In the genomic region with DNA sequence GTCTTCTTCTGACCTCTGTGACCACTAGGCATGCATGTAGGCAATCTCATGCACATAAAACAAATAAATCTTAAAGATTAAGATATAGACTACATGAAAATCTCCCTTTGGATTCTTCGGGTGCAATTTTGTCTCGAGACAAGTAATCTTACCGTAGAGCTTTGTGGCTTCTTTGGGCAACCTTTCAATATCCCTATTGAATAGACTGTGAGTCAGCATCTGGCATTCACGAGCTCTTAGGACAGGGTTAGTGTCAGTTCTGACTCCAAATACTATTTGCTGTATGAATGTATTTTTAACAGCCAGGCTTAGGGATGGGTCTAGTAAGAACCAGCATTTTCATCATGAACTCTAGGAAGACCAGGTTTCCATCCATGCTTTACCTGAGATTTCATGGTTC, we compare ENCODE assay signal across 15 mouse cellular contexts.
"Had no signal": no experiment of that assay in that cellular context is flagged by ENCODE, and none has a peak within 500 bp of the region (broad histone marks: within the 10 kb centered on the region; RNA-seq: fewer than 3 reads in every experiment).

No protein-coding gene starts in this region.

- H3K9ac ChIP-seq: liver, embryonic 13.5 days had no signal

- H3K4me2 ChIP-seq: liver, embryonic 13.5 days; midbrain, embryonic 11.5 days had no signal

- H3K36me3 ChIP-seq: liver, embryonic 13.5 days had no signal

- H3K27me3 ChIP-seq: liver, embryonic 13.5 days had no signal

- DNase-seq: kidney, adult 9 months; kidney, postnatal 14 days; kidney, postnatal 4 days; layer of hippocampus, adult 9-11 months; liver, embryonic 13.5 days; lung, adult 2 months; lung, postnatal 14 days; lung, postnatal 4 days; midbrain, embryonic 14.5 days; right cerebral cortex, adult 18-20 months; right cerebral cortex, postnatal 14 days; thymus, adult 18-20 months; thymus, postnatal 14 days; thymus, postnatal 4 days had no signal

- H3K27ac ChIP-seq: liver, embryonic 13.5 days had no signal

- H3K9me3 ChIP-seq: liver, embryonic 13.5 days had no signal

- H3K4me3 ChIP-seq: liver, embryonic 13.5 days had no signal

- H3K4me1 ChIP-seq: liver, embryonic 13.5 days had no signal
